Mouse (Mus musculus) urinary bladder, adult 2 months (tissue): ENCODE results near the gene Wipf3. TPM values are rescaled to one million over a fixed set of nuclear protein-coding genes. Genes with fewer than 3 reads are reported as not detected.

ENCODE experiments used
- DNase-seq: peaks from one replicate; pipeline ENCODE4 v3.0.0; 2022; ENCODE audit warnings: low spot score
- polyA plus RNA-seq: library from polyadenylated mRNA; depleted of rRNA; stranded (reverse); fragments of >200 nt; gene quantifications from 2 replicates; pipeline ENCODE4 v1.2.3, GENCODE M21; 2012; rRNA removed

Wipf3 gene
- 0.95 and 1.7 TPM in 2 replicates for polyA plus RNA-seq

GRCm38 (mm10) chr6:54429447-54430194 lies at the start of gene Wipf3:
TSS of gene Wipf3 (plus strand) at chr6:54429603.
- DNase-seq, result peak; percentile 60

- no peak for DNase-seq
Observed at GRCm38 (mm10) chr6:54382636-54383035, 46.8 kb upstream of the Wipf3 start.

- no peak for DNase-seq
Observed at GRCm38 (mm10) chr6:54383893-54384524, 45.4 kb upstream of the Wipf3 start.

GRCm38 (mm10) chr6:54384777-54385176 lies 44.6 kb upstream of the Wipf3 start:
- DNase-seq, result no peak

- DNase-seq, result no peak
Observed at GRCm38 (mm10) chr6:54386429-54386828, 43.0 kb upstream of the Wipf3 start.

- DNase-seq, result no peak
Observed at GRCm38 (mm10) chr6:54387044-54387443, 42.4 kb upstream of the Wipf3 start.

- no peak for DNase-seq
Observed at GRCm38 (mm10) chr6:54387751-54388150, 41.7 kb upstream of the Wipf3 start.

GRCm38 (mm10) chr6:54388690-54389275 lies 40.6 kb upstream of the Wipf3 start:
- no peak for DNase-seq

- no peak for DNase-seq
Observed at GRCm38 (mm10) chr6:54391765-54392164, 37.6 kb upstream of the Wipf3 start.

- DNase-seq, result no peak
Observed at GRCm38 (mm10) chr6:54393886-54394285, 35.5 kb upstream of the Wipf3 start.

- no peak for DNase-seq
Observed at GRCm38 (mm10) chr6:54399194-54399923, 30.0 kb upstream of the Wipf3 start.

- no peak for DNase-seq
Observed at GRCm38 (mm10) chr6:54401503-54401902, 27.9 kb upstream of the Wipf3 start.

- no peak for DNase-seq
Observed at GRCm38 (mm10) chr6:54404916-54405315, 24.5 kb upstream of the Wipf3 start.

- no peak for DNase-seq
Observed at GRCm38 (mm10) chr6:54406116-54406515, 23.3 kb upstream of the Wipf3 start.

- no peak for DNase-seq
Observed at GRCm38 (mm10) chr6:54409271-54409670, 20.1 kb upstream of the Wipf3 start.

GRCm38 (mm10) chr6:54410451-54410850 lies 19.0 kb upstream of the Wipf3 start:
- DNase-seq, result no peak

GRCm38 (mm10) chr6:54411591-54411990 lies 17.8 kb upstream of the Wipf3 start:
- DNase-seq, result no peak

GRCm38 (mm10) chr6:54412879-54413278 lies 16.5 kb upstream of the Wipf3 start:
- no peak for DNase-seq

GRCm38 (mm10) chr6:54425230-54425629 lies 4.2 kb upstream of the Wipf3 start:
- DNase-seq, result no peak

- no peak for DNase-seq
Observed at GRCm38 (mm10) chr6:54428850-54429446, 455 bp upstream of the Wipf3 start.

- DNase-seq, result no peak
Observed at GRCm38 (mm10) chr6:54430221-54430620, 818 bp downstream of the Wipf3 start.

GRCm38 (mm10) chr6:54431761-54432160 lies 2.4 kb downstream of the Wipf3 start:
- no peak for DNase-seq
